Mouse (Mus musculus): ENCODE measurements around the gene Tfdp2.

Gene Tfdp2

DNA sequence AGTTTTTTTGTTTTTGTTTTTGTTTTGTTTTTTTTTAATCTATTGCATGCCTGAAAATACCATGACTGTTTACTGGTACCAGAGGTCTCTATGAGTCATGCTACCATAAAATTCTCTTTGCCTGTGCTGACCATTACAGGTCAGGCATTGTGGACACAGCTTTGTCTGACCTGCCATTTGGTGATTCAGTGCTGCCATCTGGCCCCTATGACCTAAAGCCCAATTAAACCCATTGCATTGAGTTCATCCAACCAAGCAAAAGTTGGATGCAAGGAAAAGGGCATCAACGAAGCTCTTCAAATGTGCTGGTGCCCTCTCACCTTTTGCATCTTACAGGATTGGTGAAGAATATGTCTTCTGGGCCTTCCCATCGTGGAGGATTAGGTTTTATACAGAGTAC is 39.4 kb downstream of the Tfdp2 start:
- DNase-seq, result no peak

DNA sequence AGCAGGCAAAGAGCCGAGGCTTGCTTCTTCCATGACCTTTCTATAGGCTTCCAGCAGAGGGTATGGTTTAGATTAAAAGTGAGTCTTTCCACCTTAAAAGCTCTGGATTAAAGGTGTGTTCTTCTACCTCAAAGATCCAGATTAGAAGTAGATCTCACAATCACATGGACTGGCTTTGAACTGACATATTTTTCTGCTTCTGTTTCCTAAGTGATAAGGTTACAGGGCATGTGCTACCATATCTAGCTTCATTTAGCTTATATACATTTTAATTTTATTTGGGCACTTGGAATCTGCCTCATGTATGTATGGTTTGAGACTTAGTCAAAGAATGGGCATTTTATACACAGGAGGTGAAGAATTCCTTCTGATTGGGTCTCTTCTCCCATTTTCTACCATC is 41.3 kb downstream of the Tfdp2 start:
- DNase-seq, result no peak

DNA sequence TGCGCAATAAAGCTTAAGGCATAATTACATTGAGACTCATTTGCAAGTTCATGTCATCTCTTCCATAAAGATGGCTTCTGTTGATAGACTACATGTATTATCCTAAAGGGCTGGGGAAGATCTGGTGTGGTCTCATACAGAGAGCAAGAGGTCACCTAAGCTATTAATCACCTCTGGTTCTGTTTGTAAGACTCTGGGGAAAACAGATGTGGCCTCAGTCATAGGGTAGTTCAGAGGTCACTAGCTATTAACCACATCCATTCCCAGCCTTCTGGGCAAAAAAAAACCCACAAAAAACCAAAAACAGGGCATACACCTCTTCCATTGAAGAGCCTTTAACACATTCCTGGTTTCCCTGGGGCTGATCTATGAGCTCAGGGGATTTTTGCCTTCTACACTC is 42.2 kb downstream of the Tfdp2 start:
- DNase-seq, result no peak

DNA sequence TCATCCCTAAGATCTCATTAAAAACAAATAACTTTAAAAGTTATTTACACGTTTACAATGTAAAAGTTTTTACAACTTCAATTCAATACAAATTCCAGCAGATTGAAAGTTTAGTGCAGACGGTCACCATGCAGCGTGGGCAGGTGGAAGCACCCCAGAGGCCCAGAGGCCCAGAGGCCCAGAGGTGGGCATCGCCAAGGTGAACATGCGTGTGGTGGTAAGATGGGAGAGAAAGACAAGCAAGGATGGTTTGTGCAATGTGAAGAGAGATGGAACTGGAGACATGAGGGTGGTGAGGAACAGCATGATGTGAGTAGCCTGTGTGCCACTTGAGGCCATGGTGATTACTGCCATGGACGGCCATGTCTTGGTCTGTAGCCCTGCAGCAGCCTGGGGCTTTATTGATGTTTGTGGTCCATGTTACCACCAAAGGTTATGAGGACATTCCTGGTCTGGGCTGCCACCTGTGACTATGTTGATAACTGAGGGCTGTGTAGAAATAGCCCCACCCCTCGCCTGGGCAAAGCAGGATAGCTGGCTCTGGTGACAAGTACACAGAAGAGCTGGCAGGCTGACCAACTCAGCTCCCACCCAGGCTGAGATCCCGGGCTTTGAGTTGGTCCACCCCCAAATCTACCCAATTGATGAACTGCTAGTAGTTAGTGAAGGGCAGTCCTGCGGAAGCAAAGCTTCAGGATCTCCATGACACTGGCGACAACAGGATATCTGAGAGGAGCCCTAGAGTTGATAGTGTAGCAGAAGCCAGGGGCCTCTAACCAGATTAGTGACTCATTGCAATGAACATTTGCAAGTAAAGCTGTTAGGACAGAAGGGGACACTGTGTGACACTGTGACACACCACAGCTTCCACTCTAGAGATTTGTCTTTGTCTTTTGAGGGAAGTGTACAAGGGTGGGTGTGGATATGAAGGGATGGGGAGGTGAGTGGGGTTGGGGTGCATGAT is 45.3 kb downstream of the Tfdp2 start:
- DNase-seq, result no peak

DNA sequence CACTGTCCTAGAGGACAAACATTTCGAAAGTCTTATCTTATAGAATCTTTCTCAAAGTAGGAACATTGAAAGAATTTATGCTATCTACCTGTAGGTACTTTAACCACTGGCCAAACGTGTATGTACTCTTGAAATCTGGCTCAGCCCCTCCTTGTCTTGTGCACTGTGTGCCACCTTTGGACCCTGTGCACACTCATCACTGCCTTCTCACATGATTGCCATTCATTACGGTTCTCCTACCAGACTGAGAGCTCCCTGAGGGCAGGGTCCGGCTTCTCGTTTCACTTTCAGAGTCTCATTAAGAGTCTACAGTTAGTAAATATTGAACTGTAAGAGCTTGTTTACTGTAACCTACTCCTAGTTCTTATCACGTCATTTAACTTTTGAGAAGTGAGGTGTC is 47.8 kb downstream of the Tfdp2 start:
- DNase-seq, result no peak

DNA sequence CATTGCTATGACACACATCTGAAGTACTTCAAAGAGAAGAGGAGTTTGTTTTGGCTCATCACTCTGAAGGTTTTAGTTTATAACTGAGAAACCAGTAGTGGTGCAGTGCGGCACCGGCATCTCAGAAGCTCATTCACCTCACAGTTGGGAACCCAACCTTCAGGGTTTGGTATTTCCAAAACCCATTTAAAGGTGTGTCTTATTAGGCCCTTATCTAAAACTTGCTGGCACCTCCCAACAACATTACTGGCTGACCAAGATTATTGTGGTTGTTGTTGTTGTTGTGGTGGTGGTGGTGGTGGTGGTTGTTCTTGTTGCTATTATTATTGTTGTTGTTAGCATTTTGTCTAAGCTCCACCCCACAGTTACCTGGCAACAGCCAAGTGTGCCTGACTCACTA is 58.7 kb downstream of the Tfdp2 start:
- no peak for DNase-seq

DNA sequence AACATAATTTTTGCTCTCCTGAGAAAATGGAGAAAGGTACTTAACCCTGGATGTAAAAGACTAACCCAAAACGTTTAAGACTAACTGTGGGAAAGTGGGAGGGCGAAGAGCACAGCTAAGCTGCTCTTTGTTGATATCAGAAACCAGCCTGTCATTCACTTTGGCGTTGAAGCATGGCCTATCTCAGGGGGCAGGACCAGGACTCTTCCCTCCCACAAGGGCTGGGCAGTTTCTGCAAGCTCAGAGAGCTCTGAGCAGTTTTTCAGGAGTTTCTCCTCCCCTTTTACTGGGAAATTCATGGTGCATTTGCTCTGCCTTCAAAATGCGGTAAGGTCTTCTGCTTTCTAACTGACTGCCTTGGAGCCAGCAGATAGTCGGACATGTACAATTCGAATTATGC is 62.4 kb downstream of the Tfdp2 start:
- DNase-seq, result no peak

DNA sequence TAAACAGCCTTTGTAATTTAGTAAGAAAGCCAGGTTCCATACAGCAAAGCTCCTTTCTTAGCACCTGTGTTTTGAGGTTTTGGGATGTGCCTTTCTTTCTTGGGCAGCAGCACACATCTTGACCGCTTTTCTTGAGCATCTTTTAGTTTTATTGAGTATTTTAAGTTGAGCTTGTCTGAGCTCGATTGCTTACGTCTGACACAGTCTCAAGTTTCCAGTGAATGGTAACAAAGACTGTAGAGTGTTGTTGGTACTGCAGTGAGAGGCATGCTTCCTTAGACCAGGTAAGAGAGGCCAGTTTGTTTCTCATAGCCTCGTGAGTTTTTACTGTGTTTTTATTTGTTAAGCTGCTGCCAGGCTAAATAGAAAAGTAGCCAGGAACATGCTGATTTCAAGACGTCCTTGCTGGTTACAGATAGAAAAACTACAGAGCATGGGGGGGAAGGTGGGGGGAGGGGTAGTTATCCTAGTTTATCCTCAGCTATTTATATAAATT is 63.0 kb downstream of the Tfdp2 start:
- DNase-seq, result no peak

DNA sequence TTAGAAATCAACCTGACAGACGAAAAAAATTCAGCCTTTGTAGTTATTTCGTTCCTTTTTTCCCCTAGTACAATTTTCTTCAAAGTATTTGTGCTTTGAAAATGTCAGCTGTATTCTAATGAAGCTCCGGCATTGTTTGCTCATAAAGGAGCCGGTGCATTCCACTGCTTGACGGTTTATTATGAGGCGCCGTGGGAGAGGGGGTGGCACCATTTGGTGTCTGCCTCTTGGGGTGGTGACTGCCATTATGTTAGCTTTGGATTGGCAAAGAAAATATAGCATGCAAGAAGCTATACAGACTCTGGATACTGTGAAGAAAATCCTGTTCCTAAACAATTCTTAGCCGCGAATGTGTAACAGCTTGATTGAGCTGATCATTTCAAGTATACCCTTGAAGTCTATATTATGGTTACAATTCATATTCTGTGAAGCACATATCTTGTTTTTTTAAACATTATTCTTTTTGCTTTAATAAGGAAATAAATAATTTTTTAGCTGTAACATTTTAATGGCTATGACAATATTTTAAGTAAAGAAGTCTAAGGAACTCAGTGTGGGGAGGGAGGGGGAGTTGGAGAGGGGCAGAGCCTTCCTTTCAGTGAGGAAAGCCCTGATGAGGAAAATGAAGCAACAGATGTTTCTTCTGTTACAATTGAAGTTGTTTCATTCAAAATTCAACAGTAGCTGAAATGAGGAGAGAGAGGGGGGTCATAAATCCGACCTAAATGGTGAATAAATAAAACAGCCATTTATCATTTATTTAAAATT is 63.9 kb downstream of the Tfdp2 start:
- peak; percentile 23 for DNase-seq

DNA sequence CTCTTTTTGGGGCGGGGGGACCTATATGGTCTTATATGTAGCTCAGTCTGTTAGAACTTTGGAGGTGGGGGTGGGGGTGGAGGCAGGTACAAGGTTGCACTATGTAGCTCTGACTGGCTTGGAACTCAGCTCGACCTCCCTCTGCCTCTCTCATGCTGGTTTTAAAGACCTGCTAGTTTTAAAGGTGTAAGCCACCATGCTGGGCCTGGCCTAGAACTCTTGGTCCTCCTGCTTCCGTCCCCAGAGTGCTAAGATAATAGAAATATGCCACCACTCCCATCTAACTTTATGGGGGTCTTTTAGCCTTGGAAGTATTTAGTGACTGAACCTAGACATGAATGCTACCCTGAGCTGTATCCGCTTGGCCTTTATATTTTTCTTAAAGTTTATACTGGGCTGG is 65.0 kb downstream of the Tfdp2 start:
- DNase-seq, result no peak

DNA sequence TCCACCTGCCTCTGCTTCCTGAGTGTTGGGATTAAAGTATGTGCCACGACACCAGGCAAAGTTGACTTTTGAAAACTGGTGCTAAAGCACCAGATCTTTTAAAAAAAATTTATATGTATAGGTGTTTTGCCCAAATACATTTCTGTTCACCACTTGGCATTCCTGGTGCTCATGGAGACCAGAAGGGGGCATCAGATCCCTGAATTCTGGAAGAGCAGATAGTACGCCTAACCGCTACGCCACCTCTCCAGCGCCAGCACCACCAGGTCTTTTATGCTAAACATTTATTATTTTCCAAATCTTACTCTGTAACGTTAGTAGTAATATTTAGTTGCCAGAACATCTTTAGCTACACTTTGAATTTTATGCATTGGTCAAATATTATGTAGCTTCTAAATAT is 65.9 kb downstream of the Tfdp2 start:
- DNase-seq, result no peak

DNA sequence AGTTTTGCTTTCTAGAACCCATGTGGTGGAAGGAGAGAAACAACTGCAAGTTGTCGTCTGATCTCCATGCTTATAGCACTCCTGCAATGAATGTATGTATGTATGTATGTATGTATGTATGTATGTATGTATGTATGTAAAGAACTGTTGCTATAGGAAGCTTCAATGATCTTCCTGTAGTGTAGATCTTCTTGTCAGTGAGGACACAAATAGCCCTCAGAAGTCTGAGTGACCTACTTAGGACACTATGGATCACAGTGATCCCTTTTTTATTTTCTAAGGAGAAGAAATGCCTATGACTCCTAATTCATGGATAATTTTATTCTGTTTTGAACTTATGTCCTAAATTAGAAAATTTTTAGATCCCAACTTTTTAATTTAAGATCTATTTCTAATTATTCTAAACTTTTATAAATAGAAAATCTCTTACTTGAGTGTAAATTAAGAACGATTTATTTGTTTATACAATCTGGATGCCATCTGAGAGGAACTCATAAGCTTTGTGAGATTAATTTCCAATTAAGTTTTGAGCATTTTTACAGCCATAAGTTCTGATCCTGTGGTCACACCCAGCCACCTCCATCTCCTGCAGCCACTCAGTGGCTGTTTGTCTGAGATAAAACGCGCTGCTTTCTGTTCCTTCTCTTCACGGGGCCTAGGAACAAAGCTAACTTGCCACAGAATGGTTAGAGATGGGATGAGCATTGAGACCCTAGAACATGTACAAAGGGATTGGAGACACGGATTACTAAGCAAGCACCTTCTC is 70.9 kb downstream of the Tfdp2 start:
- no peak for DNase-seq

DNA sequence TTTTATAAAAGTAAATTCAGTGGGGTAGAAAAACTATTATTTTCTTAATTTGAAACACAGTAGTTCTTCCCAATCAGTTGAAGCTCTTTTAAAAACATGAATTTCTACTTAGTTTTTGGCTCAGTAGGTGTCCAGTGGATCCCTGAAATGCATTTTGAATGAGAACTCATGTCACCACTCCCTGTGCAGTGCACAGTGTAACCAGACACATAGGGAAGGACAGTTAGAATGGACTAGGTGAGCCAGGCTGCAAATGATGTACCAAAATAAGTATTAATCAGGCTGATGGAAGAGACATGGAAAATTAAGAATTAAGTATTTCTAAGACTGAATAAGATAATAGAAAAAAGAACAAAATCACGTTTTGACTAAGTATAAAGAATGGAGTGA is 71.5 kb downstream of the Tfdp2 start:
- DNase-seq, result no peak

DNA sequence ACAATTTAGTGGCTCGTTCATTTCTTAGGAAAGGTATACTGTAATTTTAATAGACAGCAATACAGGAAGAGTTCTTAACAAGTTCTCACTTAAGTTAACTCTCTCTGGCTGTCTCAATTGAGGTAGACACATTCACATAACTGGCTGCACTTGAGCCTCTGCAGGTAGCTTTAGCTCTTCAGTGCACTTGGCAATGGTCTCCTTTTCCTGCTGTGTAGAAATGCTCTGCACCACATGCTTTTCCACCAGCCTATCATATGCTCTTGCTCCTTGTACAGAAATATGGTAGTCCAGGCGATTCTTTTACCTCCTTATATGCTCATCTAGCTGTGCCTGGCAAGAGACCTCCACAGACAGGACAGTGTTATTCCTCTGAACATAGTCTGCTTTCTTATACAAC is 73.7 kb downstream of the Tfdp2 start:
- no peak for DNase-seq

DNA sequence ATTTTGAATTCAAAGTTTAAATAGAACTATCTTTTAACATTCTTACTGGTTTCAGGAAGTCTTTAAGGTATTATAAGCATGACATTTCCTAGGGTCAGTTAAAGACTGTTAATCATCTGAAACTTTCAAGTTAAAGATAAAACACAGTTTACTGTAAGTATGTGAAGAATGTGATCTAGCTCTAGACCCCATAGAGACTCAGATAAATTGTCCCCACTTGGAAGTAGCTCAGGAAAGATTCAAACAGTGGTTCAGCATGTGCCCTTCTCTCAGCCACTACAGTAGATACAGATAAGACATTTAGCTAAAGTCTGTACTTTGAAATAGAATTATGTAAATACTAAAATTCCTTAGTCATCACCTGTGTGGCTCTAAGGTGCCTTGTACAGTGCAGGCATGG is 79.5 kb downstream of the Tfdp2 start:
- DNase-seq, result no peak

DNA sequence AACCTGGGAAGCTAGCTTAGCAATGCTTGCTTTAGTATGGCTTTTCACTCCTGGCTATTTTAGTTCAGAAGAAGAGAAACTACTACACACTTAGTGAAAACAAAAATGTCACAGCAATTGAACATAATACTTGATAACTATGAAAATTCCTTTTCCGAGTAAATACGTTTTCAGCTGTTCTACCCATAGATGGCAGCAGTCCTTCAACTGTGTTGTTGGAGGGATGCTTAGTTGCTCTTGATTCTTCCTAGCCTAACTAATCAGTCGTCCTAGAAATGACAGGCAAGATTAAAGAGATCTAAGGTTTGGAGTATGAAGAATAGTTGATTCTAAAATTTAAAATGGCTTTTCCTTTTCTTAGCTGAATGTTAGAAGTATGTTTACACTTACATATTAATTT is 85.4 kb downstream of the Tfdp2 start:
- no peak for DNase-seq

DNA sequence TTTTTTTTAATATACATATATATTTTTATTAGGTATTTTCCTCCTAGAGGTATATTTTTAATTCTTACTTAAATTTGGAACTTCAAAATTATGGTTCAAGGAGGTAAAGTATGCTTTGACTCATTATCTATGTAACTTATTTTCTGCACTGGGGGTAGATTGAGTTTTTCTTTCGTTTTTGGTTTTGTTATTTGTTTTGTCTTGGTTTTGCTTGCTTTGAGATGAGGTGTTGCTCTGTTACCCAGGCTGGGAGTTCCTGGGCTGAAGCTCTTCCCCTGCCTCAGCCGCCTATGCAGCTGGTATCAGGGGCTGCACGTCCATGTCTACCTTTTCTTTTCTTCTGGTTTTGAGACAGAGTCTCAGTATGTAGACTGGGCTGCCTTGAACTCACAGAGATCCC is 86.0 kb downstream of the Tfdp2 start:
- no peak for DNase-seq

DNA sequence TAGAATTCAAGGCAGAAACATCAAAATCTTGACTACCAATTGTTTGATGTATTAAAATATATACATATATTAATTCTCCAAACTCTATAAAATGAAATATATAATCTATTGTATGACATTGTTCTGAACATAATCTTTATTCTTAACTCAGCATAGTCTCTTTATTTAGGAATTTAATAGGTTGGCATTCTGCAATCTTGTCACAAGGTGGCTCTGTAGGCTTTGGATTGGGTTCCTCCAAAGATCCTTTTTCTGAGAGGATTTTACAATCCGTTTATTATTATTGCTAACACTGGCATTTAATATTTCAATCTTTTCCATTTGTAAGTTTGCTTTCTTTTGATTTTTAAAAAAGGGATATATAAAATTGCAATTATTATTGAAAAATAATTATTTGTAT is 88.8 kb downstream of the Tfdp2 start:
- DNase-seq, result no peak

DNA sequence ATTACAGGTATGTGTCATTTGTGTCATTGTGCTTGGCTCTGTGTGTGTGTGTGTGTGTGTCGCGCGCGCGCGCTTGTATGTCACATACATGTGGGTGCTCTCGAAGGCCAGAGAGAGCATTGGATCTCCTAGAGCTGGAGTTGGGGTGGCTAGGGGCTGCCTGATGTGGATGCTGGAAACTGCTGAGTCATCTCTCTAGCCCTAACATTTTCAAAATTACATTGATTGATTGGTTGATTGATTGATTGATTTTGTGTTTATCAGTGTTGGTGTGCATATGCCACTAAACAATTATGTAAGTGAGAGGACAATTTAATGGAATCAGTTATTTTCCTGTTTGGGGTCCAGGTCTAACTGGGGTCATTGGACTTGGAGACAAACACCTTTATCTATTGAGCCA is 96.1 kb downstream of the Tfdp2 start:
- no peak for DNase-seq

DNA sequence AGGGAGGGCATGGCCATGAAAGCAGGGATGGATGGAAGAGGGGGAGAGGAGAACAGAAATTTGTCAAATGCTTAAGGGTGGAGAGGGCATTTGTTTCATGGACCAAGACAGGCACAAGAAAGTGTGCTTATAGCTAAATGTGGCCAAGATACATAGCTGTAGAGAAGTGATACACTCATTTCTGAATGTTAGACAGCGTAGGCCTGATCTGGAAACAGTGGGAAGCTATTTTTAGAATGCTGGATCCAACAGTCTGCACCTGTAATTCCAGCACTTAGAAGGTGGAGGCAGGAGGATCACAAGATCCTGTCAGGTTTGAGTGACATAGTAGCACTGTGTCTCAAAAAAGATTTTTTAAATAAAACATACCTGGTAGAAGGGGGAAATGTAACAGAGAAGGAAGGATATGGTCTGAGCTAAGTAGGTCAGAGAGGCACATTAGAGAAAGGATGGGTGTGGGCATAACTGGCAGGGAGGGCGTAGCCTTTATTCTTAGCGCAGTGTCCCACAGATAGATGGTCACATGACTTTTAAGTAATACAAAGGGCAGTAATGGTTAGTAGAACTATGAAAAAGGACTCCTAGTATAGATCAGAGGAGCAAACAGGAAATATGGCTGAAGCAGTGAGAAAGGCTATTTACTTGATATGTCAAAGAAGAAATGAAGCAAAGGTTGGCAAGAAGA is 103.4 kb downstream of the Tfdp2 start:
- no peak for DNase-seq

DNA sequence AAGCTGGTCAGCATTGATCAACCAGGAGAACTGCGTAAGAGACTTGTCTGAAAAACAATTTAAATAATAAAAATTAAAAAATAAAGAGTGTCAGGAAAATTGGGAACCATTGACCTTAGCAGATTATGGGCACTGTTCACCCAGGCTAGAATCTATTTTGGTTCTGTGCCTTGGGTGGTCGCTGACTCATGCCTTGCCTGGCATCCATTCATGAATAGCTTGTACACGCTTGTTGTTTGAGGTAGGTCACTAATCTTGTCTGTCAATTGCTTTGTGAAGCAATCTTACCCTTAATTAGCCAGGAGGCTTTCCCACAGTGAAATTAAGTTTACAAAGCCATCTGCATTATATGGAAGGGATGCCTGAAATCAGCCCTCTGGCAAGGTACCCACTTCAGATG is 112.7 kb downstream of the Tfdp2 start:
- no peak for DNase-seq

DNA sequence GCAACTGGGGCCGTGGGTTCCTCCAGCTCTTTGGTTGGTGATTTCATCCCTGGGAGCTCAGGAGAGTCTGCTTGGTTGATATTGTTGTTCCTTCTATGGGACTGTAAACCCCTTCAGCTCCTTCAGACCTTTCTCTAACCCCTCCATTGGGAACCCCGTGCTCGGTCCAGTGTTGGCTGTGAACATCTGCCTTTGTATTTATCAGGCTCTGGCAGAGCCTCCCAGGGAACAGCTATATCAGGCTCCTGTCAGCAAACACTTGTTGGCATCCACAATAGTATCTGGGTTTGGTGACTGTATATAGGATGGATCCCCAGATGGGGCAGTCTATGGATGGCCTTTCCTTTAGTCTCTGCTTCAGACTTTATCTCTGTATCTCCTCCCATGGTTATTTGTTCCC is 116.0 kb downstream of the Tfdp2 start:
- DNase-seq, result no peak

DNA sequence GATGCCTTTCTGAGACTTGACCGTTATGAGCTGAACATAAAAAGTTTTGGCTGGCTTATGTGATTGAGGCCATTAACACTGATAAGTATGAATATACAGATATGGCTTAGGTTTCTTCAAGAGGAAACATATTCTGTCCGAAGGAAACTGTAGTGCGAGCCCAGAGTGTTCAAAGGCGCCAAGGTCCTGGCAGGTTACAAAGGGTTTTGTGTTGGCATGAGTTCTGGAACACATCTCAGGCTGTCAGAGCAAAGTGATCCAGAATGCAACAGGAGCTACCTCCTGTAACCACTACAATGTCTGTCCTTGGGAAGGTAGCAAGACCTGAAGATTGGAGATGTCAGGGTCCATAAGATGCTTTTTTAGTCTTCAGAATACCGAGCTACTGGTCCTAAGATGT is 123.3 kb downstream of the Tfdp2 start:
- DNase-seq, result no peak

Data from right cerebral cortex, postnatal 25 days (tissue).